Mouse (Mus musculus) urinary bladder, adult 18-20 months (tissue): Measurements from ENCODE around the gene Cpa1.

Source experiments
- DNase-seq, 2 experiments: peaks; one replicate each; pipeline ENCODE4 v3.0.0; 2022; ENCODE audit warnings: low spot score in 2 of 2, mixed read lengths in 2 of 2

Cpa1 gene

GRCm38 (mm10) chr6:30673764-30674561 is 34.9 kb downstream of the Cpa1 start:
- DNase-seq = no peak

GRCm38 (mm10) chr6:30674714-30675280 is 35.8 kb downstream of the Cpa1 start:
- DNase-seq = no peak

GRCm38 (mm10) chr6:30675281-30675771 is 36.3 kb downstream of the Cpa1 start:
- DNase-seq = no peak

- no peak for DNase-seq
Observed at GRCm38 (mm10) chr6:30676506-30676905, 37.5 kb downstream of the Cpa1 start.

- no peak for DNase-seq
Observed at GRCm38 (mm10) chr6:30677591-30677990, 38.6 kb downstream of the Cpa1 start.

DNA sequence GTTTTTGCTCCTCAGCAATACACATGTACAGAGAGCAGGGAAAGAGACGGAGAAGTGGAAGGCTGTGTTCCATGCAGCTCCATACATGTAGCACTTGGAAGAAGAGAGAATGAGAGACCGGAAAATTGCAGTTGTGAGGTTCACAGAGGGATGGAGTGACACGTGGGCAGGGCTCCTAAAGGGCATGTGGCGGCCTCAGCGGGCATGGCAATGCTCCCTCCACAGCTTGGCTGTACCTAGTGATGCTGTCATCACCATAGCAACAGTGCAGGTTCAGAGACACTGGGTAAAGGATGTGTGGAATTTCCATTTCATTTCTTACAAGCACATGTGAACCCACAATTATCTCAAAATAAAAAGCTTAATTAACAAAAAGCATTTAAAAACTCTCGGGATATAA is 39.5 kb downstream of the Cpa1 start:
- no peak for DNase-seq

- DNase-seq = no peak
Observed at GRCm38 (mm10) chr6:30679567-30679966, 40.5 kb downstream of the Cpa1 start.

DNA sequence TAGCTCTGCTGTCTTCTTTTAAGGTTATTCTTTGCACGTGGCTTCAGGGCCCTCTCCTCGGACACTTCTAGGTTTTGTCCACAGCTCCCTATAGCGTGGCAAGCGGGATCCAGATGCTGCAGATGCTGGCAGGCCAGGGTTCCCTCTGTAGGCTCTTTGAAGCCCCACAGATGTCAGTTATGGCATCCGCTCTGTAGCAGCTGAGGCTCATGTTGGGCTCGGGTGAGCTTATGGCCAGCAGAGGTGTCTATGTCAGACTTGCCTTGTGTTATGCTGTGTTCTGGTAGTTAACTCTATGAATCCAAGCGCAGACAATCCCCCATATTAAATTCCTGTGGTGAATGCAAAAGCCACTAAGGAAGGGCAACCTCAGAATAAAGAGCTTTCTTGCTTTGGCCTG is 41.4 kb downstream of the Cpa1 start:
- DNase-seq = no peak

DNA sequence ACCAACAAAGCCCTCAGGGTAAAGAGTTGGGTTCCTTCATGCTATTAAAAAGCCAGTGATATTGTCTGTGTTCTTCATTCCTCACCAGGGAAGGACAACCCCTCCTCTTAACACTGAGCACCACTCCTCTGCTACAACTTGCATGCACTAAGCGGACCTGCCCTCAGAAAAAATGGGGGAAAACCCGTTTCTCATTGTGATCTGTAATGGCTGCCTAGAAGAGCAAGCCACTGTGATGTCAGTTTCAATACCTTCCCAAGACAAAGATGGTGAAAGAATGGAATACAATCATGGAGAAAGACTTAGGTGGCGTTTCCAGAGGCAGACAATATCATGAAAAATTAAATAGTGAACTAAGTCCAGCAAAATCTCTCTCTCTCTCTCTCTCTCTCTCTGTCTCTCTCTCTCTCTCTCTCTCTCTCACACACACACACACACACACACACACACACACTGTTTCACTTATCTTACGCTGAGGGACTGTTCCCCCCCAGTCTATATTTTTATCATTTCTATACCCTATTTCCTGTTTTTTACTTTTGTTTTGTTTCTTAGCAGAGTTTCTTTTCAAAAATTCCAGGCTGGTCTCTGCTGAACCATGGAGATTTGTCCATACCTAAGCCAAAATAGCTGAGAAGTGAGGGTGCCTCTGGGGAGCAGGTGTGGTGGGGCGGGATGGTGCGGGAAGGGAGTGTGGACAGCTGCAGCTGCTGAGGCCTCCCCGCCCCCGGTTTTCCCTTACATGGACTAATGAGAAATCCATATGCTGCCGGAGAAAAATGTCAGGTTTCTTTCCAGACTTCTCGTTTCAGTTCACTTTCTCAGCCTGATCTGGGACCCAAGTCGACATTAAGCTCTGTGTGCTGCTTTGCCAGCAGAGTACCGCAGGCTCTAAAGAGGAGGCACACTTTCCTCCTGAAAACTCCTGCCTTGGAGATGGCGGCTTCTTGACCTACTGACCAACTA is 43.2 kb downstream of the Cpa1 start:
- DNase-seq = no peak

DNA sequence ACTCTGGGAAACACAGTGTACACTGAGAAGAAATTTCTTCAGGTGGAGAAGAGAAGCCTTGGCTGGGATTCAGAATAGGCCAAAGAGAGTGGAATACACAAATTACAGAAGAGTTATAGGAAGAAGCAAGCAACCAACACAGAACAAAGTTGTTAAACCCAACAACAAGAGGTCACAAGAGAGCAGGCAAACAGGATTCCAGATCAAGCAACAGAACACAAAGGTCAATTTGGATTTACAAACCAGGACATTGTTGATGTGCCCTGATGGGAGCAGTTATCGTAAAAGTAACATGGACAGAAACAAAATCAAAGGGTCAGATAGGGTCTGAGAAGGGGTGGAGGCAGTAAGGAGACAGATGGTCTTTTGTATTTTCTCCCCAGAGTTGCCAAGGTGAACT is 45.6 kb downstream of the Cpa1 start:
- no peak for DNase-seq

GRCm38 (mm10) chr6:30687198-30687597 is 48.2 kb downstream of the Cpa1 start:
- no peak for DNase-seq

DNA sequence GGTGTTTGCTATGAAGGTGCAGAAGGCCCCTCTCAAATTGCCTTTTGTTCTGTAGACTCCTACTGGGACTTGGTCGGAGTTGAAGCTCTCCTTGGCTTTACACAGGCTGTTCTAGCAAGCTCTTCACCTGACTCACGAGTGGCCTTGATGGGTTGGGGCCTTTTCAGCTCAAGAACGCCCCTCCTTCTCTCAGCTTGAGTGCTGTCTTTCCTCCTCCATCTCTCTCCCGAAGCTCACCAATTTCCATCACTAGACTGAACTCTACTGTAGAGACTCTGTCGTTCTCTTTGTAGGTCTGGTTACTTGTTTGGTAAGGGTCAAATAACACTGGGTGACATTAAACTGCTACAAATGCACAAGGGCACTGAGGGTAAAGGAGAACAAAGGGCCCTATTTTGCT is 53.8 kb downstream of the Cpa1 start:
- DNase-seq = no peak

DNA sequence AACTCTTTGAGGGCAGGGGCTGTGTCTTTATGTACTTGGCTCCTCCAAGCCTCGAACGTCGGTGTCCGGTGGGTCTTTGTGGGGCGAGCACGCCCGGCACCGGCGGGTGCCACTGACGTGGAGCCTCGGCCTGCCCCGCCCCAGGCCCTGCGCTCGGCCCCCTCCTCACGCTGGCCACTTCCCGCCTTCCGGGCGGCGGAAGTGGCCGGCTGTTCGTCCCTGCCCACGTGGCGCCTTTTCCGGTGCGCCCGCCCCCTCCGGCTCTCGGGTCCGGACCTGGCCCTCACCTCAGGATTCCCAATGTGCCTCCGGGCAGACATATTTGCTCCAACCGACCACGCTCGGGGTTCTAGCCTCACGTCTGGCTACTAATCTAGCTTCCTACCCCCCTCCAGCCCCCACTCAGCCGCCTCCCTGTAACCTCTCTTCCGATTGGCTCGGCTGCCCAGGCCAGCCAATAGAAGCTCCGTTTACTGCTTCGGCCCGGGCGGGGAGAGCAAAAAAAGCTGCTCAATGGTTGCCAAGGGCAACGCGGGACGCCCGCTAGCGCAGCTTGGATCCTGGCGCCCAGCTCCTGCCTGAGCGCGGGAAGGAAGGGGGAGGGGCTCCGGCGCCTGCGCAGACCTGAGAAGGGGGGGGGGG is 54.5 kb downstream of the Cpa1 start, which contains the start of gene Cep41:
Cep41 (minus strand) TSS at position 400 of the 642 bp plus-strand sequence.
- peak; percentile 91 to 96 for DNase-seq

GRCm38 (mm10) chr6:30694209-30694608 is 55.2 kb downstream of the Cpa1 start:
- DNase-seq = no peak
